Mouse (Mus musculus): ENCODE measurements at regions not wholly inside any gene's neighbourhood (a gene's known extent, or its start where the extent isn't known, plus 50 kb on each side); places are given as distances from the start of the nearest gene placed in this dataset.

GRCm38 (mm10) chr19:27142181-27142580 lies 74.1 kb upstream of the Vldlr start:
- ATAC-seq (replicated peaks; ENCODE audit: extremely low read depth, insufficient read depth, low FRiP score): no peak
- WGBS: 70% methylated on average over 4 of the region's 4 CpGs
- Histone ChIP-seq H3K4me3 (ENCODE audit: low read length) (no peak overlapping the region), H3K4me1 (ENCODE audit: control insufficient read depth, insufficient read depth, low read length) (no peaks in the 10 kb centered on the region), H3K4me2 (ENCODE audit: low read depth, low read length) (no peak overlapping the region), H3K9ac (ENCODE audit: low read length) (no peak overlapping the region), H3K9me3 (replicated peaks; ENCODE audit: control insufficient read depth, low read length) (no peaks in the 10 kb centered on the region; the same call in 1 of the 2 replicates), H3K36me3 (ENCODE audit: control insufficient read depth, insufficient read depth) (no peaks in the 10 kb centered on the region), H3K27ac (ENCODE audit: low read length) (no peak overlapping the region), H3K27me3 (ENCODE audit: control insufficient read depth, insufficient read depth, low read length) (no peaks in the 10 kb centered on the region)

- ATAC-seq (replicated peaks; ENCODE audit: extremely low read depth, insufficient read depth, low FRiP score): peak; percentile 45; the same call in 1 of the 2 replicates
Observed at GRCm38 (mm10) chr19:27147404-27147803, 68.9 kb upstream of the Vldlr start.

GRCm38 (mm10) chr19:27148330-27148729 lies 68.0 kb upstream of the Vldlr start:
- no peak overlapping the region for H3K4me3 ChIP-seq (ENCODE audit: low read length)
- H3K4me1 ChIP-seq (ENCODE audit: control insufficient read depth, insufficient read depth, low read length): peaks cover 2% of the 10 kb centered on the region; the same call in 1 of the 2 replicates
- no peaks in the 10 kb centered on the region for H3K27me3 ChIP-seq (ENCODE audit: control insufficient read depth, insufficient read depth, low read length)
- H3K9ac ChIP-seq (ENCODE audit: low read length): no peak overlapping the region
- no peaks in the 10 kb centered on the region for H3K9me3 ChIP-seq (replicated peaks; ENCODE audit: control insufficient read depth, low read length)
- H3K36me3 ChIP-seq (ENCODE audit: control insufficient read depth, insufficient read depth): no peaks in the 10 kb centered on the region
- H3K27ac ChIP-seq (ENCODE audit: low read length): no peak overlapping the region
- ATAC-seq (replicated peaks; ENCODE audit: extremely low read depth, insufficient read depth, low FRiP score): 0 out of 2 replicates have a peak, but pooled peaks have one; percentile 18
- WGBS: 65% methylated on average over 5 of the region's 5 CpGs
- no peak overlapping the region for H3K4me2 ChIP-seq (ENCODE audit: low read depth, low read length)

More at GRCm38 (mm10) chr19:27147404-27147803, 68.9 kb upstream of the Vldlr start:
- H3K9ac ChIP-seq (ENCODE audit: low read length): no peak overlapping the region
- WGBS: 40% methylated on average over 12 of the region's 12 CpGs
- peak overlapping the region; percentile 5; the same call in 1 of the 2 replicates for H3K4me2 ChIP-seq (ENCODE audit: low read depth, low read length)
- no peak overlapping the region for H3K27ac ChIP-seq (ENCODE audit: low read length)
- H3K4me3 ChIP-seq (ENCODE audit: low read length): no peak overlapping the region
- H3K27me3 ChIP-seq (ENCODE audit: control insufficient read depth, insufficient read depth, low read length): no peaks in the 10 kb centered on the region
- H3K4me1 ChIP-seq (ENCODE audit: control insufficient read depth, insufficient read depth, low read length): peaks cover 2% of the 10 kb centered on the region; the same call in 1 of the 2 replicates
- no peaks in the 10 kb centered on the region for H3K36me3 ChIP-seq (ENCODE audit: control insufficient read depth, insufficient read depth)
- no peaks in the 10 kb centered on the region; the same call in 1 of the 2 replicates for H3K9me3 ChIP-seq (replicated peaks; ENCODE audit: control insufficient read depth, low read length)

GRCm38 (mm10) chr19:27149567-27149966 lies 66.7 kb upstream of the Vldlr start:
- no peak for ATAC-seq (replicated peaks; ENCODE audit: extremely low read depth, insufficient read depth, low FRiP score)
- no peak overlapping the region for H3K27ac ChIP-seq (ENCODE audit: low read length)

DNA sequence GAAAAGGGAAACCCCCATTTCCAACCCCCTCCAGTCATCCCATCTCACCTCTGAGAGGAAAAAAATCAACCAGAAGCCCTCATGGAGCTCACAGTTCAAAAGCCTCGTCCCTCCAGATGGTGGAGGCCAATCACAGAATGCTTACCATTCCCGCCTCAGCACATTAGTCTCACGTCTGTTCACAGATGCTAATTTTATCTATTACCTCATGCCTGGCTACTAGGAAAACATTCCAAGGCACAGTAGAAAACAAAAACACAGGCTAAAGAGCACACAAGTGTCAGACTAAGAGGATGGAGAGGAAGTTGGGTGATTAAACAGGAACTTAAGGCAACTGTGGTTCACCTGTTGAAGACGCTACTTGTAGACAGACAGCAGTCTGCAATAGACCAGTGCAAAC lies 54.4 kb upstream of the Vldlr start:
- 41% methylated on average over 4 of the region's 4 CpGs for WGBS
- Histone ChIP-seq H3K27ac (ENCODE audit: low read length) (no peak overlapping the region), H3K4me3 (ENCODE audit: low read length) (no peak overlapping the region), H3K9me3 (replicated peaks; ENCODE audit: control insufficient read depth, low read length) (no peaks in the 10 kb centered on the region), H3K4me1 (ENCODE audit: control insufficient read depth, insufficient read depth, low read length) (peaks cover 2% of the 10 kb centered on the region; the same call in 1 of the 2 replicates), H3K27me3 (ENCODE audit: control insufficient read depth, insufficient read depth, low read length) (no peaks in the 10 kb centered on the region), H3K4me2 (ENCODE audit: low read depth, low read length) (no peak overlapping the region), H3K9ac (ENCODE audit: low read length) (no peak overlapping the region), H3K36me3 (ENCODE audit: control insufficient read depth, insufficient read depth) (no peaks in the 10 kb centered on the region)
- no peak for ATAC-seq (replicated peaks; ENCODE audit: extremely low read depth, insufficient read depth, low FRiP score)

More at GRCm38 (mm10) chr19:27149567-27149966, 66.7 kb upstream of the Vldlr start:
- 57% methylated on average over 4 of the region's 4 CpGs for WGBS
- Histone ChIP-seq H3K9me3 (replicated peaks; ENCODE audit: control insufficient read depth, low read length) (no peaks in the 10 kb centered on the region), H3K4me3 (ENCODE audit: low read length) (no peak overlapping the region), H3K27me3 (ENCODE audit: control insufficient read depth, insufficient read depth, low read length) (no peaks in the 10 kb centered on the region), H3K36me3 (ENCODE audit: control insufficient read depth, insufficient read depth) (no peaks in the 10 kb centered on the region), H3K9ac (ENCODE audit: low read length) (no peak overlapping the region), H3K4me2 (ENCODE audit: low read depth, low read length) (no peak overlapping the region), H3K4me1 (ENCODE audit: control insufficient read depth, insufficient read depth, low read length) (peaks cover 2% of the 10 kb centered on the region; the same call in 1 of the 2 replicates)
